Mouse (Mus musculus) MN1 (cell line): ENCODE results near the gene Letm1.

ENCODE experiments used
- DNase-seq: peaks from one replicate; pipeline ENCODE4 v3.0.0-alpha.2; 2016; ENCODE audit warnings: low spot score

Gene Letm1

DNA sequence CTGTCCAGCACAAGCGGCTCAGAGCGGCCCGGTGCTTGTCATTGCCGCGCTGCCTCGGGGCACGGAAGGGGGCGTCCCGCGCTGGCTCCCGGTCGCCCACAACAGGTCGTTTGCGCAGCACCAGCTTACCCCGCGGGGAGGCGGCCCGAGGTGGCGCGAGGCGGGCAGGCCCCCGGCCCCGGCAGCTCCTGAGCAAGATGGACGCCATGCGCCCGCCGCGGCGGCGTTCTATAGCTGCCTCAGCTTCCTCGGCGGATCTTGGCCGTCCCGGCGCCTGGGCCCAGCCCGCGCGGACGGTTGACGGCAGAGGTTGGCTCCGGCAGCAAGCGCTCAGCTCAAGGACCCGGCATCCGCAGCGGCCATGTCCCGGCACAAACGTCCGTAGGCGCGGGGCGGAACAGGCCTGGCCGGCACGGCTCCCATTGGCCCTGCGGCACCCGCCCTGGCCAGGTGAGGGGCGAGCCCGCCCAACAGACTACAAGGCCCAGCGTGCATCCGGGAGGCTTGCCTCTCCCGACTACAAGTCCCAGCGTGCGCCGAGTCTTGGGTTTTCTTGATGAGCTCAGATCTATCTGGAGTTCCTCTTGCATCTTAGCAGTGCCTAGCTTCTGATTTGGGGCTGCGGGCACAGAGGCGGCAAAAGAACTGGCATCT is at the start of gene Letm1:
Letm1 (minus strand) TSS at position 473 of the 654 bp plus-strand sequence.
- peak; percentile 98 for DNase-seq

GRCm38 (mm10) chr5:33830832-33831231 is 48.2 kb upstream of the Letm1 start:
- no peak for DNase-seq

DNA sequence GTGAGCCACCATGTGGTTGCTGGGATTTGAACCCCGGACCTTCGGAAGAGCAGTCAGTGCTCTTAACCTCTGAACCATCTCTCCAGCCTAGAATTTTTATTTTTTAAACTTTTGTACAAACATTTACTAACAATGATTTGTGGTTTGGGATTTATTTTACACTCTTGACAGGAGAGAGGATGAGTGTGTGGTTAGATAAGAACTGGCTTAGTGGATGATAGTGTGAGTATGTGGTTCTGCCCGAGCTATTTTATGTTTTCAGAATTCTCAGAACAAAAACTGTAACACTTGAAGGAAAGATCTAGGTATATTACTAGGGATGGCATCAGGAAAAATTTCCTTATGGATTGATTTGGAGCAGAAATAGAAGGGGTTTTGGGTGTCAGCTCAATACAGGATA is 47.3 kb upstream of the Letm1 start:
- no peak for DNase-seq

DNA sequence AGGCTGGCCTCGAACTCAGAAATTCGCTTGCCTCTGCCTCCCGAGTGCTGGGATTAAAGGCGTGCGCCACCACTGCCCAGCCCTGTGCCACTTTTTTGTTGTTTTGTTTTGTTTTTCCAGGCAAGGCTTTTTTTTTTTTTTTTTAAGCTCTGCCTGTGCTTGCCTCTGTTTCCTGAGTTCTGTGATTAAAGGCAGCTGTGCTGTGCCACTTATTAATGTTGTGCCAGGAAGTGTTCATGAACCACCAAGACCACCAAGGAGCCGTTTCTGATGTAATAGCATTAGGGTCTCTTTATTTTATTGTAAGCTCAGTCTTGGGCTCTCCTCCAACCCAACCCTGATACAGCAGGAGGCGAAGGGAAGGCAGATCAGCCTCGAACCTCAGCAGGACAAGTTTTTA is 45.5 kb upstream of the Letm1 start:
- no peak for DNase-seq

GRCm38 (mm10) chr5:33826001-33826400 is 43.4 kb upstream of the Letm1 start:
- no peak for DNase-seq

GRCm38 (mm10) chr5:33822456-33822855 is 39.8 kb upstream of the Letm1 start:
- peak; percentile 9 for DNase-seq

GRCm38 (mm10) chr5:33821901-33822427 is 39.3 kb upstream of the Letm1 start:
- DNase-seq = peak; percentile 12

GRCm38 (mm10) chr5:33820733-33821621 is 38.4 kb upstream of the Letm1 start:
- DNase-seq = peak; percentile 84

- DNase-seq = peak; percentile 96
Measured at GRCm38 (mm10) chr5:33819876-33820732, 37.5 kb upstream of the Letm1 start, which contains the start of gene Nsd2. Gene Nsd2, plus strand, starts transcription at chr5:33820725.

GRCm38 (mm10) chr5:33819141-33819875 is 36.7 kb upstream of the Letm1 start:
- DNase-seq = peak; percentile 77

GRCm38 (mm10) chr5:33818104-33818503 is 35.5 kb upstream of the Letm1 start:
- DNase-seq = no peak

GRCm38 (mm10) chr5:33816008-33816725 is 33.5 kb upstream of the Letm1 start:
- DNase-seq = no peak

GRCm38 (mm10) chr5:33811519-33811918 is 28.9 kb upstream of the Letm1 start:
- DNase-seq = no peak

DNA sequence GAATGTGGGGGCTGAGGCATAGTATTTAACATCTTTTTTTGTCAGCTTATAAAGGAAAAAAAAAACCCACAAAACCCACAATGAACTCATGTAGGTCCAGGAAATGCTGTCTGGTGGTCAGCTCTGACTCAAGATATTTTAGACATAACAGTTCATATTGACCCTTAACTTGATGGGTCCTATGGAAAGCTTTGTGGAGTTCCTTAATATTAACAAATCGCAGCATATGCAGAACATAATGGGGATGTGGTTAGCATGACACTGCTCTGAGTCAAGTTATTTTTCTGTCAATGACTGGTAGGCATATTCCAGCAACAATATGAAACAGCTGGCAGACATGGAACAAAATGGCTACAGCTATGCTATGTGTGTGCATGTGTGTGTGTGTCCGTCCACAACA is 20.7 kb upstream of the Letm1 start:
- DNase-seq = no peak

GRCm38 (mm10) chr5:33791912-33792643 is 9.5 kb upstream of the Letm1 start:
- DNase-seq = no peak

GRCm38 (mm10) chr5:33782999-33783390 is 378 bp upstream of the Letm1 start:
- DNase-seq = peak; percentile 19

DNA sequence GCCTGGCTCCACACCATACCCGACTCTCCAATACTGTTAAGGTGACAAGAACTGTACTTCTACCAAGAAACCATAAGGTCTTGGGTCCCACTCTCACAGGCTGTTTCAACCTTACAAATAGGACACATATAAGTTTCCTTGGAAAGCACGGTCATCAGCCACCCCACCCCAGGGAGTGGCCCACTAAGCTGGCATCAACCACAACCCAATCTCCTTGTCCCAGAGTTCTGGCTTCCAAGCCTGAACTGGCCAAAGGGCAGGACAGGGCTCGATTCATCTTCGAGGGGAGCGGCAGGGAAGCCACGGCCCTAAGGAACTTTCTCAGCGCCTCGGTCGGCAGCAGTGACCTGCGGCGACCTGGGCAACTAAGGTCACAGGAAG is 663 bp downstream of the Letm1 start:
- DNase-seq = peak; percentile 33

DNA sequence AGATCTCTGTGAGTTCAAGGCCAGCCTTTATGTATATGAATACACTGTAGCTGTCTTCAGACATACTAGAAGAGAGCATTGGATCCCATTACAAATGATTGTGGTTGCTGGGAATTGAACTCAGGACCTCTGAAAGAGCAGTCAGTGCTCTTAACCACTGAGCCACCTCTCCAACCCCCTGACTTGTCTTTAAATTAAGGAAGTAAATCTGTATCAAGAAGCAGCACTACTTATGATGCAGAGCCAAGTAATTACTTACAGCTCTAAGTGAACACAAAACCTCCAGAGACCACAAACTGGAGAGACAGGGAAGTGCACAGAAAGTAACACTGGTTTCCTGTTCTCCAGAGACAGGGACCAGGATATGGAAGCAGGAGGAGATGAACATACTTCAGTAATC is 5.4 kb downstream of the Letm1 start:
- DNase-seq = no peak

GRCm38 (mm10) chr5:33743481-33743880 is 39.1 kb downstream of the Letm1 start:
- no peak for DNase-seq

GRCm38 (mm10) chr5:33740548-33740947 is 42.1 kb downstream of the Letm1 start:
- no peak for DNase-seq
